Mouse (Mus musculus) erythroblast, embryonic 14.5 days (primary cell): ENCODE data around the gene Slc29a1.

Experiments used
- GATA1 ChIP-seq: IDR thresholded peaks from 2 replicates; pipeline ENCODE4 v1.6.1; 2012; ENCODE audit warnings: low read length, inconsistent platforms, mixed read lengths
- TAL1 ChIP-seq: IDR thresholded peaks from 3 replicates; pipeline ENCODE4 v1.6.1; 2012; ENCODE audit warnings: low read length, inconsistent platforms, mixed read lengths

GRCm38 (mm10) chr17:45594195-45594594 lies 5.2 kb downstream of the Slc29a1 start:
- TF ChIP-seq GATA1 (peak; percentile 57), TAL1 (no peak)
